Mouse (Mus musculus): ENCODE measurements at regions not wholly inside any gene's neighbourhood (a gene's known extent, or its start where the extent isn't known, plus 50 kb on each side); places are given as distances from the start of the nearest gene placed in this dataset.
"Not testable (repeated sequence)": the region's sequence is repeated elsewhere in the genome, so short reads cannot be mapped to it uniquely, and the experiment has no call there.

DNA sequence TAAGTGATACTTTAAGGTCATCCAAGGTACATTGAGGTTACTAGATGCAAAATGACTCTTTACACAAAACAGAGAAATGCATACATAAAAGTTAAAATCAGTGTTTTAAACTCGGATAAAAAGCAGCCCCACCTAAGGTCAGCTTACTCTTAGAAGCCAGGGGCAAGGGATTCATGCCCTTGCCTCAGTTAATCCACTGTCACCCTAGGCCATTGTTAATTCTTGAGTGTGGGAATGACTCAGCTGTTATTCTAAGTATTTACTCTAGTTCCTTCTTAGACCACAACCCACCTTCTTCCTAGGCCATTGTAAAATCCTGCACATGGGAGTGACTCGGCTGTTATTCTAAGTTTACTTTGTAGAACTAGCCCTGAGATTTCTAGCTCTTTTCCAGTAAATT, 64.1 kb upstream of the Ces1h start:
- not testable (repeated sequence) for DNase-seq (ENCODE audit: low spot score in 2 of 2)

DNA sequence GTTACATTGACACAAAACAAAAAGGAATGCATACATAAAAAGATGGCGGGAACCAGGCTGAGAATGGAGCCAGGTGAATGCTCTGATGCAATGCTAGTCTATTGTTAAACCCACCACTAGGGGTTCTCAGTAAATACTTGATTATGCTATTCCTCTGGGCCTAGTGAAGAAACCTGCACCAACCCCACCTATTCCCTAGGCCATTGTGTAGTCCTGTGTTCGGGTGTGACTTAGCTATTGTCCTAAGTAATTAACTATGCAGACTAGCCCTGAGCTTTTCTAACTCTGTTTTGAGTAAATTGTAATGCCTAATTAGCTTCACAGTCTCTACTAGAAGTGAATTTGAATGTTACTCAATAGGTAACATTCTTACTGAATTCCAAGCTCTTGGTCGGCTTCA, 62.4 kb upstream of the Ces1h start:
- DNase-seq (ENCODE audit: low spot score in 2 of 2): no peak

DNA sequence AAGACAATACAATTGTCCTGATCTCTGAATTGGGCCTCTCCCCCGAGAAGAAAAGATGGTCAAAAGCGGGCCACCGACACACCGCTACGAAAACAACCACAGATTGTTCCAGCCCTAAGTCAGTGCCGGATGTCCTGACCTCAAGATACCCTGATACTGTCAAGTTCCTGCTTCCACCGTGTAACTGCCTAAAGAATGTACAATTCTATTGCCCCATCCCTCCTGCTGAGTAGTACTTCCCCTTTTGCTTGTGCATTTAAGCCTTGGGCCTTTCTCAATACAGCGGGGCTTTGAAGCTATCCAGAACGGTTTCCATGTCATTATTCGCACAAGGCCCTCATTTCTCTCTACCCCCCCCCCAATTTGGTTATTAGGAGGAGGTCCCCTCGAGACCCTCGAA, 57.1 kb upstream of the Ces1h start:
- DNase-seq (ENCODE audit: low spot score in 2 of 2): not testable (repeated sequence)

DNA sequence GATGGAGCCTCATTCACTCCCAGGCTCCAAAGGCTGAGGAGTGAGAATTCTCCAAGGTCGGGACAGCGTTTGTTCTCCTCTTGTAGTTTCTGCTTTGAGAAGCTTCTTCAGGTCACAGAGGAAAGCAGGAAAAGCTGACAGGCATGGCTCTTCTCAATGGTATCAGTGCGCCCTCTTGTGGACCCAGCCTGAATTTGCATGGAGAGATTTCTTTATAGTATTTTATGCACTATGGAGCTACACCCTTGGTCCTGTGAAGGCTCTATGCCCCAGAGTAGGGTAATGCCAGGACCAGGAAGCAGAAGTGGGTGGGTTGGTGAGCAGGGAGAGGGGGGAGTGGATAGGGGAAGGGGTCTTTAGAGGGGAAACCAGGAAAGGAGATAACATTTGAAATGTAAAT, 51.1 kb upstream of the Ces1h start:
- DNase-seq (ENCODE audit: low spot score in 2 of 2): peak; percentile 24 to 69
